Mouse (Mus musculus) stomach, postnatal 0 days (tissue): ENCODE measurements around the gene Bsn.

Source experiments
- CTCF ChIP-seq: IDR thresholded peaks from 2 replicates; pipeline ENCODE4 v1.5.1; 2016; ENCODE audit warnings: antibody characterized with exemption, low read depth, mild to moderate bottlenecking, moderate library complexity
- EP300 ChIP-seq: optimal IDR thresholded peaks from 2 replicates; pipeline ENCODE3; 2016; ENCODE audit warnings: antibody characterized with exemption

DNA sequence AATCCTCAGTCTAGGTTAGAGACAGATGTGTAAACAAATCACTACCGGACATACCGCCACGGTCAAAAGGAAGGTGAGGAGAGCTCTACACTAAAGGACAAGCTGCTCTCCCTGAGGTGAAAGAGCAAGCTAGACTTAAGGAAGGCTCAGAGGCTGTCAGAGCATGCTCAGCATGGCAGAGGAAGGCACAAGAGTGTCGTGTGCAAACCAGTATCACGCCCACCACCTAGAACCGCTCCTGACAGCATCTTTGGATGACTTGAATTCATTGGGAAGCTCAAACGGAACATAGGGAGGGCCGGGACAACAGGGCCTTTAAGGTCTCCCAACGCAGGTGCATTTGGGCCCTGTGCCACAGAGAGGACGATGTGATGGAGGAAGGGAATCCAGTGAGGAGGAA lies 48.8 kb downstream of the Bsn start:
- TF ChIP-seq EP300 = no peak
- no peak for TF ChIP-seq CTCF
